Mouse (Mus musculus) T-cell, adult 66 days (primary cell): ENCODE results near the gene Phf19. TPM values are rescaled to one million over a fixed set of nuclear protein-coding genes. Genes with fewer than 3 reads are reported as not detected.

Experiments
- total RNA-seq, 2 experiments: library from RNA; stranded (reverse); gene quantifications; 3 replicates in 1 of 2; 4 replicates in 1 of 2; pipeline ENCODE4 v1.2.4; 2023

Phf19 gene
- total RNA-seq: 1 to 10 TPM; 5.0 to 5.6 TPM

DNA sequence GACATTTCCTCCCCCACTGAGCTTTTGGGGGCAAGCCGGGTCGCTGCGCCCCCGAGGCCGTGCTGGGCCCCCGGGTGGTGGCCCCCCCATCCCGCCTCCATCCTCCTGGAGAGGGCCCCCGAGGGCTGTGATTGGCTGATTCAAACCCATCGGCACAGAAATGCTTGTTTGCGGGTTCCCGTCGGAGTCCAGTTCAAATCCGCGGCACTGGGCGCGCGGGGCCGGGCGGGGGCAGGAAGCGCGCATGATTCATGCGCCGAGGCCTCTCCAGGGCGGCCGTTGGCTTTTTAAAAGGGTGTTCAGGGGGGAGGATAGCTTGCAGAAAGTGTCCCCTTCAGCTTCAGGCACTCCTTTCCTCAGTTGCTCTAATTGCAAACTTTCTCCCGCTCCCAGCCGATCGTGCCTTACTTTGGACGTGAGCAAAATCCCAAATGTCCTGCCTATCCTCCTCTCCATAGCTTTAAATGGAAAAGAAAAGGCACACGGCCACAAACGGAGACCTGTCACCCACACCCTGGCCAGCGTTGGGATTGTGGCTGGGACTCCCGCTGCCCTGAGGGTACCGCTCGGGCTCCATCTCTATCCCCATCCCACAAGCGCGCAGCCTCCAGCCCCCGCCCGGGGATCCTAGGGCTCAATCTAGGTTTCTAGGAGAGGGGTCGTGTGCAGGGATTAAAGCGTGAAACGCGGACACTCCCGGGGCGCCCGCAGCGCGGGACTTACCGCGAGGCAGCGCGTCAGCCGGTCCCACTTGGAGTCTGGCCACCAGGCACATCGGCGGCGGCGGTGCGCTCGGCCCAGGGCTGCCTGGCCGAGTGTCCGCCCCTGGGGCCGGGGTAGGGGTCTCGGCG lies at the start of gene Phf19:
Gene Phf19, minus strand, starts transcription at position 809 of the 851 bp plus-strand sequence.

GRCm38 (mm10) chr2:34961481-34962036 lies 47.7 kb upstream of the Phf19 start, which contains the start of gene Traf1:
TSS of gene Traf1 (minus strand) at chr2:34961772.

DNA sequence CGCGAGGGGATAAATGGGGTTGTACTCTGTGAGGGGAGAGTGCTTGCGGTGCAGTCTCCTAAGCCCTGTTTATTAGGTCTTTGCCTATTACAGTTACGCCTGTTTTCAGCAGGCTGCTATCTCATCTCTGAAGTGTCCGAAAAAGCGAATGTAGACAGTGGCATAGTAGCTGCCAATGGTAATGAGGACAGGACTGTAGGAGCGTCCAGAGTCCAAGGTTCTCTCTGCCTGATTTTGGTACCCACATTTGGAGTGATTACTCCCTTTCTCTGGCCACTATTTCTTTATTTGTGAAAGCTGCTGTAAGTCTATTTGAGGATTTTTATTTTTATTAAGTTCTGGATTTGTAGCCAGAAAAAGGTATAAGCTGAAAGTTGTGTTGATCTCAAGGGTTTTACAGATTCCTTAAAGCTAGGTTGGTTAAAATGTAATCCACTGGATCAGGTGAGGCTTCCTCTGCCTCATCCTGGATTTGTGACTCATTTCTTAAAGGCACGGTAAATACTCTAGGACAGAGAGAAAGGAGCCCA lies 38.9 kb downstream of the Phf19 start, which contains the start of gene Psmd5:
Gene Psmd5, minus strand, starts transcription at position 153 of the 530 bp plus-strand sequence.

GRCm38 (mm10) chr2:34874271-34874670 lies 39.6 kb downstream of the Phf19 start, which contains the start of gene Cutal:
TSS of gene Cutal (plus strand) at chr2:34874396.

Other genes with a start within 250 kb of the Phf19 start
- gene Gapvd1, start 158.8 kb downstream of the Phf19 start, total RNA-seq: 100 to 1,000 TPM; 105 to 123 TPM
- gene Hspa5, start 142.1 kb downstream of the Phf19 start, total RNA-seq: 100 to 1,000 TPM; 623 to 693 TPM
- 10 to 100 TPM; 17.9 to 20.7 TPM for gene Rabepk, start 114.1 kb downstream of the Phf19 start, total RNA-seq
- 100 to 1,000 TPM; 103 to 132 TPM for gene Fbxw2, start 87.7 kb downstream of the Phf19 start, total RNA-seq
- under 1 TPM in 1 of 2 experiments, not detected in 1; 0.32 TPM for gene Gm34653, start 81.0 kb downstream of the Phf19 start, total RNA-seq
- gene Cutal, start 39.6 kb downstream of the Phf19 start, total RNA-seq: not detected
- gene Psmd5, start 39.1 kb downstream of the Phf19 start, total RNA-seq: 10 to 100 TPM; 36.0 to 36.5 TPM
- 100 to 1,000 TPM; 254 to 265 TPM for gene Traf1, start 47.7 kb upstream of the Phf19 start, total RNA-seq
- gene Hc, start 147.4 kb upstream of the Phf19 start, total RNA-seq: not detected
- gene AI182371, start 187.5 kb upstream of the Phf19 start, total RNA-seq: 1 to 10 TPM; 1.7 to 2.8 TPM
- gene Cntrl, start 195.5 kb upstream of the Phf19 start, total RNA-seq: 100 to 1,000 TPM; 132 TPM